Mouse (Mus musculus): ENCODE measurements around the gene Usp39. TPM values are rescaled to one million over a fixed set of nuclear protein-coding genes. Genes with fewer than 3 reads are reported as not detected.

Usp39 gene
- polyA plus RNA-seq, 1 experiment from 2014 or later, result 52.6 TPM

GRCm38 (mm10) chr6:72270952-72271519, 73.9 kb downstream of the Usp39 start:
- Histone ChIP-seq H3K9ac (no peak overlapping the region), H3K4me3 (replicated peaks) (no peak overlapping the region), H3K4me2 (no peak overlapping the region), H3K9me3 (replicated peaks) (no peaks in the 10 kb centered on the region), H3K27ac (peak overlapping the region; percentile 89; the same call in 1 of the 2 replicates), H3K27me3 (peaks cover 19% of the 10 kb centered on the region), H3K36me3 (no peaks in the 10 kb centered on the region), H3K4me1 (replicated peaks) (peaks cover 55% of the 10 kb centered on the region)
- ATAC-seq (ENCODE audit: low read depth), result no peak
- DNase-seq, result no peak
- 57% methylated on average over 11 of the region's 11 CpGs for WGBS (ENCODE audit: insufficient replicate concordance)

GRCm38 (mm10) chr6:72270258-72270657, 74.7 kb downstream of the Usp39 start:
- 81% methylated on average over 5 of the region's 5 CpGs for whole genome bisulfite sequencing (ENCODE audit: insufficient replicate concordance)
- no peak overlapping the region for H3K27ac ChIP-seq
- no peak for DNase-seq
- H3K4me2 ChIP-seq, result no peak overlapping the region
- peaks cover 27% of the 10 kb centered on the region for H3K27me3 ChIP-seq
- H3K4me3 ChIP-seq (replicated peaks), result no peak overlapping the region
- H3K9me3 ChIP-seq (replicated peaks), result no peaks in the 10 kb centered on the region
- no peaks in the 10 kb centered on the region for H3K36me3 ChIP-seq
- H3K4me1 ChIP-seq (replicated peaks), result peaks cover 51% of the 10 kb centered on the region
- H3K9ac ChIP-seq, result no peak overlapping the region
- no peak for ATAC-seq (ENCODE audit: low read depth)

Other genes starting within 250 kb of the Usp39 start
- gene St3gal5, start 247.6 kb downstream of the Usp39 start, polyA plus RNA-seq (2015; fragmentation: Nextera tagmentation; extraction: Ambion mirVana), result 179 and 192 TPM in 2 replicates
- gene Atoh8, start 109.6 kb downstream of the Usp39 start, polyA plus RNA-seq (2015; fragmentation: Nextera tagmentation; extraction: Ambion mirVana), result 0.86 and 1.1 TPM in 2 replicates
- not detected in 2 replicates for gene Sftpb, start 40.6 kb downstream of the Usp39 start, polyA plus RNA-seq (2015; fragmentation: Nextera tagmentation; extraction: Ambion mirVana)
- 14.5 and 17.7 TPM in 2 replicates for gene 0610030E20Rik, start 2.1 kb upstream of the Usp39 start, polyA plus RNA-seq (2015; fragmentation: Nextera tagmentation; extraction: Ambion mirVana)
- gene Tmem150a, start 10.3 kb upstream of the Usp39 start, polyA plus RNA-seq (2015; fragmentation: Nextera tagmentation; extraction: Ambion mirVana), result 32.5 and 37.9 TPM in 2 replicates
- 76.9 and 82.6 TPM in 2 replicates for gene Rnf181, start 21.8 kb upstream of the Usp39 start, polyA plus RNA-seq (2015; fragmentation: Nextera tagmentation; extraction: Ambion mirVana)
- 99.0 and 99.7 TPM in 2 replicates for gene Vamp5, start 35.3 kb upstream of the Usp39 start, polyA plus RNA-seq (2015; fragmentation: Nextera tagmentation; extraction: Ambion mirVana)
- 249 and 260 TPM in 2 replicates for gene Vamp8, start 45.5 kb upstream of the Usp39 start, polyA plus RNA-seq (2015; fragmentation: Nextera tagmentation; extraction: Ambion mirVana)
- gene Ggcx, start 69.1 kb upstream of the Usp39 start, polyA plus RNA-seq (2015; fragmentation: Nextera tagmentation; extraction: Ambion mirVana), result 15.8 and 21.9 TPM in 2 replicates
- 235 and 254 TPM in 2 replicates for gene Mat2a, start 94.4 kb upstream of the Usp39 start, polyA plus RNA-seq (2015; fragmentation: Nextera tagmentation; extraction: Ambion mirVana)
- not detected in 2 replicates for gene Sh2d6, start 176.5 kb upstream of the Usp39 start, polyA plus RNA-seq (2015; fragmentation: Nextera tagmentation; extraction: Ambion mirVana)
- gene Capg, start 199.2 kb upstream of the Usp39 start, polyA plus RNA-seq (2015; fragmentation: Nextera tagmentation; extraction: Ambion mirVana), result 13.9 and 15.2 TPM in 2 replicates